Mouse (Mus musculus): ENCODE measurements around the gene Srp14.

- no peak for TF ChIP-seq CTCF (IDR thresholded peaks at IDR 0.05)
- TF ChIP-seq EP300 (IDR thresholded peaks at IDR 0.05; ENCODE audit: insufficient read depth, low read depth, low read length), result no peak
Measured at GRCm38 (mm10) chr2:118484386-118484898, 4.9 kb upstream of the Srp14 start.
